Mouse (Mus musculus) liver, adult 2 months (tissue): ENCODE measurements around the gene Pgpep1l.

ENCODE experiments used
- CTCF ChIP-seq: fragments of 200-500 bp; IDR thresholded peaks from 2 replicates; pipeline ENCODE4 v1.5.1; 2011; ENCODE audit warnings: low read depth, low read length, control low read depth
- POLR2A ChIP-seq: fragments of 200-500 bp; IDR thresholded peaks from 2 replicates; pipeline ENCODE4 v1.6.1; 2011; ENCODE audit warnings: low read length, control low read depth; ENCODE audit not compliant: insufficient read depth; ENCODE audit errors: extremely low read depth

DNA sequence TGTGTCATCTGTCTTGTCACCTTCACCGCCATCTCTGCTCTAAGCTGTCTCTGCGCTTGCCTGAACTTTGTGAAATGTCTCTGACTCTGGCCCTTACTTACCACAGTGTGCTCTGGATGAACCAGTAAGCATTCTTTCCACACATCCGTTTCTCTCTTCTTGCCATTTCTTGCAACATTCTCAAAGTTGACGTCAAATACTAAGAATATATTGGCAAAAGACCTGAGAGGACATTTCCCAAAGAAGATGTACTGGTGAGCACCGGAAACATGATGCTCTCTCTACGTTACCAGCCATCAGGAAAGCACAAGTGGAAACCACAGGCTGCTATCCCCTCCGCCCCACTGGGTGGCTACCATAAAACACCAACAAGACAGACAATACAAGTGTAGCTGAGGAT is 19.7 kb upstream of the Pgpep1l start:
- no peak for TF ChIP-seq CTCF
- TF ChIP-seq POLR2A = no peak
